Mouse (Mus musculus): Measurements from ENCODE around the gene Sipa1l1. TPM values are rescaled to one million over a fixed set of nuclear protein-coding genes. Genes with fewer than 3 reads are reported as not detected.

The Sipa1l1 gene
- total and polyA plus RNA-seq, 3 experiments, result 141 to 365 (median 161) TPM

DNA sequence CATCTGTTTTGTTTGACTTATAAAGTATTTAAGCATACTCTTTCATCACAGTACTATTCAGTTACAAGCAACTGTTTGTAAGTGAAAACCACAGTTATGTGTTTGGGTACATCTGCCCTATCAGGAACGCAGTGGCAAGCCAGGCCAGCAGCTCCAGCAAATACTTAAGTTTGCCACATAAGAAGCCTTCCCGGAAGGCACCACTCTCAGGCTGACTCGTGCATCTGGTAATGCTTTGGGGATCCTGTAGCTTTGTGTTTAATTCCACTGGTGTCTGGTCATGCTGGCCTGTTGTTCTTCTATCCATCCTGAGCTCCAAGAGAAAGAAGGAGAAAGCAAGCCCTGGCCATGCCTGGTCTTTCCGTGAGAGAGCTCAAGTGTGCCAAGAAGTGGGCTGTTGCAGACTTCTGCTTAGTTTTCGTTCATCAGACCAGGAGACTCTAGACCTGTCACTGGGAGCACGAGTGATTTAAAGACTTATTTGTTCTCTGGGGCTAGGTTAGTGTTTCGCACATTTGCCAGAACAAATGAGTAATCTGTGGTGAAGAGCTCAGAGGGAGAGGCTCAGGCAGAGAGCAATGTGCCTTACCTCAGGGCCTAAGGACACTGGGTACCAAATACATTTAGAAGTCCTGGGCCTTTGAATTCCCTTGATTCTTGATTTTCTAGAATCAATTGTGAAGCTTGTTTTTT lies 153.8 kb downstream of the Sipa1l1 start:
- Histone ChIP-seq H3K4me3 (ENCODE audit: low read depth, low read length) (no peak overlapping the region), H3K4me1 (ENCODE audit: insufficient read depth, low read depth, low read length) (peaks cover 25% of the 10 kb centered on the region), H3K9me3 (replicated peaks) (no peaks in the 10 kb centered on the region), H3K27me3 (ENCODE audit: insufficient read depth, low read length) (no peaks in the 10 kb centered on the region), H3K36me3 (replicated peaks) (peaks cover 66% of the 10 kb centered on the region)
- no peak for DNase-seq (ENCODE audit: low spot score)
- no peak for ATAC-seq (ENCODE audit: extremely low read depth, insufficient number of reproducible peaks, low FRiP score, poor library complexity, severe bottlenecking)
- TF ChIP-seq GATA1 (IDR thresholded peaks at IDR 0.05; ENCODE audit: borderline replicate concordance, low read length) (no peak), GATA2 (IDR thresholded peaks at IDR 0.05; ENCODE audit: borderline replicate concordance, low read depth, low read length) (no peak), POLR2AphosphoS5 (IDR thresholded peaks at IDR 0.05; ENCODE audit: insufficient replicate concordance, low read depth, low read length) (no peak), CTCF (IDR thresholded peaks at IDR 0.05; ENCODE audit: low read depth, low read length) (no peak), TAL1 (conservative IDR thresholded peaks at IDR 0.05; ENCODE audit: low read depth, low read length) (no peak)

GRCm38 (mm10) chr12:82324621-82325020 lies 155.5 kb downstream of the Sipa1l1 start:
- H3K4me1 ChIP-seq (ENCODE audit: insufficient read depth, low read depth, low read length), result peaks cover 35% of the 10 kb centered on the region
- H3K36me3 ChIP-seq (replicated peaks), result peaks cover 79% of the 10 kb centered on the region
- no peak for ATAC-seq (ENCODE audit: extremely low read depth, insufficient number of reproducible peaks, low FRiP score, poor library complexity, severe bottlenecking)
- H3K4me3 ChIP-seq (ENCODE audit: low read depth, low read length), result no peak overlapping the region
- no peak for DNase-seq (ENCODE audit: low spot score)
- TF ChIP-seq GATA1 (IDR thresholded peaks at IDR 0.05; ENCODE audit: borderline replicate concordance, low read length), result no peak
- no peak for TF ChIP-seq CTCF (IDR thresholded peaks at IDR 0.05; ENCODE audit: low read depth, low read length)
- no peak for TF ChIP-seq POLR2AphosphoS5 (IDR thresholded peaks at IDR 0.05; ENCODE audit: insufficient replicate concordance, low read depth, low read length)
- no peak for TF ChIP-seq TAL1 (conservative IDR thresholded peaks at IDR 0.05; ENCODE audit: low read depth, low read length)
- TF ChIP-seq GATA2 (IDR thresholded peaks at IDR 0.05; ENCODE audit: borderline replicate concordance, low read depth, low read length), result no peak
- H3K27me3 ChIP-seq (ENCODE audit: insufficient read depth, low read length), result no peaks in the 10 kb centered on the region
- no peaks in the 10 kb centered on the region for H3K9me3 ChIP-seq (replicated peaks)

- H3K4me1 ChIP-seq (ENCODE audit: insufficient read depth, low read depth, low read length), result peaks cover 33% of the 10 kb centered on the region
- TF ChIP-seq TAL1 (conservative IDR thresholded peaks at IDR 0.05; ENCODE audit: low read depth, low read length) (no peak), GATA2 (IDR thresholded peaks at IDR 0.05; ENCODE audit: borderline replicate concordance, low read depth, low read length) (no peak), POLR2AphosphoS5 (IDR thresholded peaks at IDR 0.05; ENCODE audit: insufficient replicate concordance, low read depth, low read length) (no peak), GATA1 (IDR thresholded peaks at IDR 0.05; ENCODE audit: borderline replicate concordance, low read length) (no peak), CTCF (IDR thresholded peaks at IDR 0.05; ENCODE audit: low read depth, low read length) (no peak)
- no peaks in the 10 kb centered on the region for H3K27me3 ChIP-seq (ENCODE audit: insufficient read depth, low read length)
- peaks cover 78% of the 10 kb centered on the region for H3K36me3 ChIP-seq (replicated peaks)
- ATAC-seq (ENCODE audit: extremely low read depth, insufficient number of reproducible peaks, low FRiP score, poor library complexity, severe bottlenecking), result no peak
- H3K9me3 ChIP-seq (replicated peaks), result no peaks in the 10 kb centered on the region
- no peak overlapping the region for H3K4me3 ChIP-seq (ENCODE audit: low read depth, low read length)
- DNase-seq (ENCODE audit: low spot score), result no peak
These were observed 156.4 kb downstream of the Sipa1l1 start for GRCm38 (mm10) chr12:82325502-82325901.

GRCm38 (mm10) chr12:82326438-82326837 lies 157.3 kb downstream of the Sipa1l1 start:
- Histone ChIP-seq H3K4me3 (ENCODE audit: low read depth, low read length) (no peak overlapping the region), H3K9me3 (replicated peaks) (no peaks in the 10 kb centered on the region), H3K36me3 (replicated peaks) (peaks cover 79% of the 10 kb centered on the region), H3K4me1 (ENCODE audit: insufficient read depth, low read depth, low read length) (peaks cover 35% of the 10 kb centered on the region), H3K27me3 (ENCODE audit: insufficient read depth, low read length) (no peaks in the 10 kb centered on the region)
- ATAC-seq (ENCODE audit: extremely low read depth, insufficient number of reproducible peaks, low FRiP score, poor library complexity, severe bottlenecking) (no peak), DNase-seq (ENCODE audit: low spot score) (no peak)
- TF ChIP-seq GATA1 (IDR thresholded peaks at IDR 0.05; ENCODE audit: borderline replicate concordance, low read length) (no peak), POLR2AphosphoS5 (IDR thresholded peaks at IDR 0.05; ENCODE audit: insufficient replicate concordance, low read depth, low read length) (no peak), TAL1 (conservative IDR thresholded peaks at IDR 0.05; ENCODE audit: low read depth, low read length) (no peak), CTCF (IDR thresholded peaks at IDR 0.05; ENCODE audit: low read depth, low read length) (no peak), GATA2 (IDR thresholded peaks at IDR 0.05; ENCODE audit: borderline replicate concordance, low read depth, low read length) (no peak)

- no peak overlapping the region for H3K4me3 ChIP-seq (ENCODE audit: low read depth, low read length)
- H3K4me1 ChIP-seq (ENCODE audit: insufficient read depth, low read depth, low read length), result peaks cover 33% of the 10 kb centered on the region
- ATAC-seq (ENCODE audit: extremely low read depth, insufficient number of reproducible peaks, low FRiP score, poor library complexity, severe bottlenecking), result no peak
- no peak for DNase-seq (ENCODE audit: low spot score)
- no peaks in the 10 kb centered on the region for H3K27me3 ChIP-seq (ENCODE audit: insufficient read depth, low read length)
- TF ChIP-seq GATA1 (IDR thresholded peaks at IDR 0.05; ENCODE audit: borderline replicate concordance, low read length), result no peak
- peaks cover 77% of the 10 kb centered on the region for H3K36me3 ChIP-seq (replicated peaks)
- H3K9me3 ChIP-seq (replicated peaks), result no peaks in the 10 kb centered on the region
These were observed 159.0 kb downstream of the Sipa1l1 start for GRCm38 (mm10) chr12:82328112-82328511.

- TF ChIP-seq POLR2AphosphoS5 (IDR thresholded peaks at IDR 0.05; ENCODE audit: insufficient replicate concordance, low read depth, low read length) (no peak), CTCF (IDR thresholded peaks at IDR 0.05; ENCODE audit: low read depth, low read length) (no peak), GATA1 (IDR thresholded peaks at IDR 0.05; ENCODE audit: borderline replicate concordance, low read length) (no peak), TAL1 (conservative IDR thresholded peaks at IDR 0.05; ENCODE audit: low read depth, low read length) (no peak), GATA2 (IDR thresholded peaks at IDR 0.05; ENCODE audit: borderline replicate concordance, low read depth, low read length) (no peak)
- ATAC-seq (ENCODE audit: extremely low read depth, insufficient number of reproducible peaks, low FRiP score, poor library complexity, severe bottlenecking), result no peak
- Histone ChIP-seq H3K9me3 (replicated peaks) (no peaks in the 10 kb centered on the region), H3K36me3 (replicated peaks) (peaks cover 88% of the 10 kb centered on the region), H3K27me3 (ENCODE audit: insufficient read depth, low read length) (no peaks in the 10 kb centered on the region), H3K4me1 (ENCODE audit: insufficient read depth, low read depth, low read length) (peaks cover 41% of the 10 kb centered on the region), H3K4me3 (ENCODE audit: low read depth, low read length) (no peak overlapping the region)
- DNase-seq (ENCODE audit: low spot score), result no peak
These were observed 163.9 kb downstream of the Sipa1l1 start for GRCm38 (mm10) chr12:82332836-82333614.

Data from G1E (cell line).